Mouse (Mus musculus): ENCODE measurements around the gene Mapk7.

Mapk7 gene

GRCm38 (mm10) chr11:61465422-61465821 is 28.8 kb downstream of the Mapk7 start:
- no peak for DNase-seq (ENCODE audit: low spot score in 2 of 2)

- no peak for DNase-seq (ENCODE audit: low spot score in 2 of 2)
Observed at GRCm38 (mm10) chr11:61464071-61464470, 30.1 kb downstream of the Mapk7 start.

- no peak for DNase-seq (ENCODE audit: low spot score in 2 of 2)
Observed at GRCm38 (mm10) chr11:61449499-61450292, 44.5 kb downstream of the Mapk7 start.

GRCm38 (mm10) chr11:61448599-61449225 is 45.5 kb downstream of the Mapk7 start:
- DNase-seq (ENCODE audit: low spot score in 2 of 2), result no peak

- no peak for DNase-seq (ENCODE audit: low spot score in 2 of 2)
Observed at GRCm38 (mm10) chr11:61448041-61448440, 46.2 kb downstream of the Mapk7 start.

- no peak for DNase-seq (ENCODE audit: low spot score in 2 of 2)
Observed at GRCm38 (mm10) chr11:61447296-61447695, 46.9 kb downstream of the Mapk7 start.

GRCm38 (mm10) chr11:61443807-61444206 is 50.4 kb downstream of the Mapk7 start:
- DNase-seq (ENCODE audit: low spot score in 2 of 2), result no peak

GRCm38 (mm10) chr11:61441670-61442069 is 52.5 kb downstream of the Mapk7 start:
- DNase-seq (ENCODE audit: low spot score in 2 of 2), result no peak

GRCm38 (mm10) chr11:61440416-61440815 is 53.8 kb downstream of the Mapk7 start:
- DNase-seq (ENCODE audit: low spot score in 2 of 2), result no peak

- DNase-seq (ENCODE audit: low spot score in 2 of 2), result no peak
Observed at GRCm38 (mm10) chr11:61439170-61439569, 55.0 kb downstream of the Mapk7 start.
